Mouse (Mus musculus) brain, embryonic 14.5 days (tissue): ENCODE results near the gene Zbtb16.

Experiments used
- CTCF ChIP-seq: fragments of 200-500 bp; IDR thresholded peaks from 2 replicates; pipeline ENCODE4 v1.5.1; 2012; ENCODE audit warnings: inconsistent platforms, mild to moderate bottlenecking, moderate library complexity, borderline replicate concordance; ENCODE audit not compliant: insufficient read depth, insufficient read length; ENCODE audit errors: extremely low read depth
- POLR2A ChIP-seq: fragments of 200-500 bp; IDR thresholded peaks from 2 replicates; pipeline ENCODE4 v1.6.1; 2012; ENCODE audit warnings: mild to moderate bottlenecking, inconsistent platforms, borderline replicate concordance; ENCODE audit not compliant: poor library complexity, insufficient read depth, insufficient read length, severe bottlenecking; ENCODE audit errors: extremely low read depth

- no peak for TF ChIP-seq POLR2A
- TF ChIP-seq CTCF, result no peak
These were observed 34.7 kb downstream of the Zbtb16 start for GRCm38 (mm10) chr9:48801322-48801721.
